Mouse (Mus musculus): ENCODE measurements around the gene Baz2a.

Gene Baz2a

GRCm38 (mm10) chr10:128177316-128177715 is 85.9 kb downstream of the Baz2a start:
- no peak for DNase-seq (ENCODE audit: low read depth, low spot score)

All from brain, embryonic 18.5 days (tissue).